Mouse (Mus musculus): Measurements from ENCODE around the gene Bloc1s6.
A peak's percentile ranks its signal among the peaks of the same experiment; 100 is the strongest.

The Bloc1s6 gene

GRCm38 (mm10) chr2:122737894-122738830 is at the start of gene Bloc1s6:
Gene Bloc1s6, plus strand, starts transcription at chr2:122738503.
- DNase-seq, result peak; percentile 93 to 95

- no peak for DNase-seq
These were observed 40.8 kb upstream of the Bloc1s6 start for GRCm38 (mm10) chr2:122697526-122697925.

- DNase-seq, result no peak
These were observed 37.3 kb upstream of the Bloc1s6 start for GRCm38 (mm10) chr2:122701012-122701411.

DNA sequence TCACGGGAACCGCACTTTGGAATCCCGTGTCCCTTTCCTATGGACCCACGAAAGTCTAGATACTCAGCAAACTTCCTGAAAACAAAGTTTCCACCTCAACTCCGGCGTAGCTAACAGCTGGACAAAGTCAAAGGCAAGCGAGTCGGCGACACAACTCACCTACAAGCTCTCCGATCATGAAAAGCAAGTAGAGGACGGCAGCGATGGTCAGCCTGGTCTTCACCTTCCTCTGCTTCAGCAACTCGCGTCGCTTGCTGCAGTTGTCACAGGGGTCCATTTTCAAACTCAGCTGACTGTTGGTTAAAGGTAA is 36.5 kb upstream of the Bloc1s6 start:
- DNase-seq, result no peak

DNA sequence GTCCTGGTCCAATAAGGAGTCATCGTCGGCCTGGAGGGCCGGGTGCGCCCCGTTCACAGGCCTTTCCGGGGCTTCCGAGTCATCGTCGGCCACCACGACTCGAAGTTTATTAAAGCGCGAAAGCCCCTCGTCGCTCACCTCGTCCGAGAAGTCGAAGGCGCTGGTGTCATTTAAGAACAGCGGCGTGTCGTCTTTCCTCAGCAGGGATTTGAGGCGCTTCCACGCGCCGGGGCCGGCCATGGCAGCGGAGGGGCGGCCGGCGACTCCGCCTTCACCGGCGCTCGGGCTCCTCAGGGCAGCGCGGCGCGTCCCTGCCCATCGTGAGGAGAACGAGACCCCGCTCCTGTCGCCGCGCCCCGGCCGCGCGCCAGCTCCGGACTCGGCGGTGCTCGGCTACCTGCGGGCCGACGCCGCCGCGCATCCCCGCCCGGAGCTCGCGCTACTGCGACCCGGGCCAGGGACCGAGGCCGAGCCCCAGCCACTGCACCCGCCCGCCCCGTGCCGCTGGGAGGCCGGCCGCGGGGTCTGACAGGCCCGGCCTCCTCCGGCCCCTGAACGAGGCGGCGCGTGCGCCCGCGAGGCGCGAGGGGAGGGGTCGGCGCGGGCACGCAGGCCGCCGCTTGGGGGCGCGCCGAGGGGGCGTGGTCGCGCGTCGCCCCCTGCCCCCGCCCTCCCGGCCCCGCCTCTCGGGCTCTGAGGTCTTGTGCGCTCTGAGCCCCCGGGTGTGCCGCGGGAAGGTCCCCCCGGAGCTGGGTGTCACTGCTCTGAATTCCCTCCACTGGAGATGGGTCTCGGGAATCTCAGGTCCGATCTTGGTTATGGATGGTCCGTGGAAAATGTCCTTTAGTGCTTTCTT is 35.9 kb upstream of the Bloc1s6 start, which contains the start of gene Slc30a4:
Slc30a4 (minus strand) TSS at position 483 of the 856 bp plus-strand sequence.
- peak; percentile 83 to 91 for DNase-seq

- no peak for DNase-seq
These were observed 33.7 kb upstream of the Bloc1s6 start for GRCm38 (mm10) chr2:122704572-122704971.

DNA sequence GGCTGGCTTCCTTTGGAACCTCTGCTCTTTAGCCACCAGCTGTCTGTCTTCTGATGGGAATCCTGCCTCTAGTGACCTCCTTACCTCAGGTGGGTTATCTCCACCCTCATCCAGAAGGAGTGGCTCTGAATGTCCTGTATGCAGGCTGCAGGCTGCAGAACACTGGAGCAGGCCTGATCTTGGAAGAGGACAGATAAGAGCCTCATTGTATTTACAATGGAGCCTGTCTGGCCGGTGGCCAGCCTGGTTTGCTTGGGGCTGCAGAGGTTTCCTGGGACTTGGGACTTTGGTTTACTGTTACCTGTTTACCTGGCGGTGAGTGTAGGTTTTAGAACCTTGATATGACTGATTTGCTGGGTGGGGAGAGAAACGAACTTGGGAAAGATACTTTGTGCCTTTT is 30.2 kb upstream of the Bloc1s6 start:
- DNase-seq, result no peak

- no peak for DNase-seq
These were observed 29.1 kb upstream of the Bloc1s6 start for GRCm38 (mm10) chr2:122709156-122709555.

- no peak for DNase-seq
These were observed 26.4 kb upstream of the Bloc1s6 start for GRCm38 (mm10) chr2:122711911-122712310.

- DNase-seq, result no peak
These were observed 25.5 kb upstream of the Bloc1s6 start for GRCm38 (mm10) chr2:122712848-122713247.

DNA sequence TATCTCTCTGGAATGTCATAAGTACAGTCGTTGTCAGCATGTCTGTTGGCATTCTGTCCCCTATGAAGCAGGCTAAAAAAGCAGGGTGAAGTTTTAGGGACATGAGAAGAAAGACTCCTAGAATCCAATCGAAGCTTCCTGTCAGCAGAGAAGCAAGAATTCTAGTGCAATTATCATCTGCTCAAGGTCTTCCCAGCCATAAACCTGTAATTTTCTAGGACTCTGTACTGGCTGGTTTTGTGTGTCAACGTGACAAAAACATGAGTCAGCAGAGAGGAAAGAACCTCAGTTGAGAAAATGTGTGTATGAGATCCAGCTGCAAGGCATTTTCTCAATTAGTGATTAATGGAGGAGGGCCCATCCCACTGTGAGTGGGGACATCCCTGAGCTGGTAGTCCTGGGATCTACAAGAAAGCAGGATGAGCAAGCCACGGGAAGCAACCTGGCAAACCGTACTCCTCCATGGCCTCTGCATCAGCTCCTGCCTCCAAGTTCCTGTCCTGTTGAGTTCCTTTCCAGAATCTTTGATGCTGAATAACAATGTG is 23.1 kb upstream of the Bloc1s6 start:
- no peak for DNase-seq

DNA sequence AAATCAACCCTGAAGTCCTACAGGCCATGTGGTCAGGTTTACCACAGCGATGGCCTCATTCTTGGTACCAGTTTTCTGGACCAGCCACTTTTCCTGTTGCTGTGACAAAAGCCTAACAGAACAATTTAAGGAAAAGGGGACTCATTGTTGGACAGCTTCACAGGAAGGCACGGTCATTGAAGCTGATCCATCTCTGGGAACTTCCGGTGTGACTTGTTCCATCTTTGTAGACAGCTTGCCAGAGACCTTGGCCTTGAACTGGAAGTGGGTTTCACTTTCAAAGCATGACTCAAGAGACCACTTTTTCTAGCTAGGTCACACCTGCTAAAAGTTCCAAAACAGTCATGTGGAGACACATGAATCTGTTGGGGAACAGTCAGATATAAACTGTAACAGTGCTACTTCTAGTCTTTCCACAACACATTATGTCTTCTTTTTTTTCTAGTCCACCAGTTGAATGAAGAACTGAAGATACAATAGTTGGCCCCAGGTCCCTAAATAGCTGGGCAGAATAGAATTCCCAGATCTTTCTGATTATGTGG is 21.9 kb upstream of the Bloc1s6 start:
- DNase-seq, result no peak

- DNase-seq, result no peak
These were observed 19.1 kb upstream of the Bloc1s6 start for GRCm38 (mm10) chr2:122719232-122719631.

DNA sequence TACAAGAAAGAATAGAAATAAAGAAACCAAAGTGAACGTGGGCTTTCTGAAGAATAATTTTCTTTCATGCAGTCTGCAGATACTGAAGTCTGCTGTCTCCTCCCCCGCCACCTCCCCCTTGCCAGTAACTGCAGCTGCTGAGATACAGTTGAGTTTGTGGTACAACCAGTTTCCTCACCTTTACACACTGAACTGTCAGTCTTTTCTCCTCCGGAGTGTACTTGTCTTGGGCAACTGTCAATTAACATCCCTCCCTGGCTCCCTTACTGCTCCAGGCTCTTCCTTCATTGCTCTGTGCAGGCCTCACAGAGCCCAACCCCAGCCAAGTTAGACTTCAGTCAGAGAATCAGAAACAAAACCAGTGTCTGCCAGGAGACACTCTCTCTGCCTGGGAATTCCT is 17.7 kb upstream of the Bloc1s6 start:
- DNase-seq, result no peak

- DNase-seq, result peak; percentile 57 to 61
These were observed 12.7 kb upstream of the Bloc1s6 start for GRCm38 (mm10) chr2:122725604-122726003.

DNA sequence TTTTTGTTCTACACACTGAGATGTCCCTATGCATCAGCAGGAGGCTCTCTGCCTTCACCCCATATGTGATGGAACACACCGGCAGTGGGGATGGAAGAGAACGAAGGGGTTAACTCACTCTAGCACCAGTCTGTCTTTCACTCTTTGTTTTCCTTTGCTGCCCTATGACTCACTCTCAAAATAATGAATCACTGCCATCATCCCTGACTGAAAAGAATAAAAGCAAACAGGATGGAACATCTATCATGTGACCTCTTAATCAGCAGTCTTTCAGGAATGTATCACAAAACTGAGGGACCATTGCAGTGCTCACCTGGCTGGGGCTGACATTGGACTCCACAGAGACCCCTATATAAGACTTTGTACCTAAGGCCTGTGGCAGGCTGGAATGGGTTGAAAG is 6.8 kb upstream of the Bloc1s6 start:
- DNase-seq, result no peak

GRCm38 (mm10) chr2:122739023-122739422 is 720 bp downstream of the Bloc1s6 start:
- no peak for DNase-seq

GRCm38 (mm10) chr2:122746461-122746860 is 8.2 kb downstream of the Bloc1s6 start:
- DNase-seq, result no peak

DNA sequence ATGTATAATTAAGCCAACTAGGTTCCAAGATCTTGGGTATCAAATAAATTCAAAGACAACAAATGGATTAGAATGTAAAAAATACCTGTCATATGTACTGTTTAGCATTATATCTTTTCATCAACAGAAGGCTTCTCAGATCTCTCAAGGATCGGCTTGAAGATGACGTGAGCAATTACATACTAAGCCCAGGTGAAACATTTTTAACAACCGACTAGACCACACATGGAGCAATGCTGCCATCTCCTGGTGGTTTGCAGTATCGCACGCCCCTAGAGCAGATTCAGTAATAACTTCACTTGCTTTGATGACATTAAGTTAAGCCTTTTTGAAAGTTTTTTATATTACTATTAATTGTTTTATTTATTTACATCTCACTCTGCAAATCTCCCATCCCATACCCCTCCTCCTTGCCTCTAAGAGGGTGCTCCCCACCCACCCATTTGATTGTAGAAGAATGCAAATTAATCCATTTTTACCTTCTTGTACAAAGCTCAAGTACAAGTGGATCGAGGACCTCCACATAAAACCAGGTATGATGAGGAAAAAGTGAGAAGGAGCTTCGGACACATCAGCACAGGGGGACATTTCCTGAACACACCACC is 15.5 kb downstream of the Bloc1s6 start:
- peak; percentile 73 to 75 for DNase-seq

DNA sequence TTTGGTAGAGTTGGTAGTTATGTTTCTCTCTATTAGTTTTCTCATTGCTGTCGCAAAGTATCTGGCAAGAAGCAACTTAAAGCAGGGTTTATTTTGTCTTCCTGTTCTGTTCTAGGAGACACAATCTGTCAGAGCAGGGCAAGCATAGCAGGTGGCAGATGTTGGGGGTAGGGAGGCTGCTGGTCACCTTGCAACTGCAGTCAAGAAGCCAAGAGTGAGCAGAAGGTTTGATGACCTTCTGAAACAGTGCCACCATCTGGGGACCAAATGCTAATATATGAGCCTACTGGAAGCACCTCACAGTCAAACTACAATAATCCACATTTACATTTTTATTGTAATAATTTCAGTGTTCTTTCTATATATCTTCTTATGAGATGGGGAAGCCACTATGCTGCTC is 21.5 kb downstream of the Bloc1s6 start:
- no peak for DNase-seq

DNA sequence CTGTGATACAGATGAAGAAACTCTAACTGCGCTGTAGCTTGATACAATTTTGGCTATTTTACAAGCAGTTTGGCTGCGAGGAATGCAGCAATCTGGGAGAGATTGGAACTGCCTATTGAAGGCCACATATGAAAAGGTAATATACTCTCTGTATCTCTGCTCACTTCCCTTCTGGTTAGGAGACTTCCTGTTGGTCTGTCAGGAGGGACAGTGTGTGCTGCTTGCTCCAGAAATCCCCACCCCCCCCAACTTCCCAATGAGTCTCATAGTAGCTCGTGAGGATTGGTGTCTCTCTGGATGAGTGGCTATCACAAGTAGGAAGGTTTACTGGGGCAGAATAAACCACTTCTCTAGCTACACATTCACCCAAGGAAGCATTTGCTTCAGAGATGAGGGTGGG is 24.7 kb downstream of the Bloc1s6 start:
- peak in 1 of 2 experiments; percentile 22 for DNase-seq

DNA sequence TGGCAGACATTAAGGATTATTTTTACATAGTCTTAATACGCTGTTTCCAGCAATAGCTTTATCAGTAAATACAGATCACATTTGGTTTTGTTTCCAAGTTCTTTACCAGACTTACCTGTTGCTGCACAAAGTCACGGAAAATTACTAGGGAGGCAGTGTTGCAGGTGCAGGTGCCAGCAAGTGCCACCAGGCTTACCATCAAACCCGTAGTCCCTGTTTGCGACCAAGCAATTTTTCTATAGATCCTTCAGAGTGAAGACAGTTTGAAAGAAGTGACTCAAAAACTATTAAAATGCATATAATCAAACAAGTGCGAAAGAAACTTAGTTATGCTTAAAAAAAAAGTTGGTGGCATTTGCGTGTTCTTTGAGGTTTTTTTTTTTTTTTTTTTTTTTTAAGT is 26.2 kb downstream of the Bloc1s6 start:
- peak in 1 of 2 experiments; percentile 25 for DNase-seq

Data from kidney, postnatal 4 days (tissue).